In genomic region chr6:140339731-140340130, GRCm38 (mm10) we compare ENCODE assay signal across 31 mouse cellular contexts.
"Had no signal": no experiment of that assay in that cellular context is flagged by ENCODE, and none has a peak within 500 bp of the region (broad histone marks: within the 10 kb centered on the region; RNA-seq: fewer than 3 reads in every experiment).

No protein-coding gene starts in this region.

- H3K9me3 ChIP-seq: limb, embryonic 10.5 days; limb, embryonic 12.5 days; limb, embryonic 13.5 days; limb, embryonic 15.5 days; liver, embryonic 12.5 days; liver, embryonic 13.5 days; liver, embryonic 15.5 days; lung, embryonic 15.5 days; midbrain, embryonic 12.5 days; midbrain, embryonic 13.5 days; midbrain, embryonic 15.5 days; neural tube, embryonic 12.5 days; neural tube, embryonic 13.5 days had no signal

- ATAC-seq: liver, embryonic 12.5 days; liver, postnatal 0 days; lung, postnatal 0 days; midbrain, embryonic 13.5 days; midbrain, embryonic 15.5 days; midbrain, embryonic 16.5 days had no signal

- H3K4me2 ChIP-seq: limb, embryonic 12.5 days; limb, embryonic 13.5 days; limb, embryonic 15.5 days; liver, embryonic 11.5 days; liver, embryonic 12.5 days; liver, embryonic 13.5 days; liver, embryonic 15.5 days; lung, embryonic 14.5 days; lung, embryonic 15.5 days; midbrain, embryonic 12.5 days; midbrain, embryonic 13.5 days; midbrain, embryonic 15.5 days; neural tube, embryonic 12.5 days; neural tube, embryonic 13.5 days had no signal

- H3K36me3 ChIP-seq: limb, embryonic 10.5 days; limb, embryonic 12.5 days; limb, embryonic 13.5 days; limb, embryonic 15.5 days; liver, embryonic 12.5 days; liver, embryonic 13.5 days; liver, embryonic 15.5 days; lung, embryonic 15.5 days; midbrain, embryonic 12.5 days; midbrain, embryonic 13.5 days; midbrain, embryonic 15.5 days; neural tube, embryonic 12.5 days; neural tube, embryonic 13.5 days had no signal

- DNase-seq: left cerebral cortex, postnatal 4 days; liver; liver, embryonic 13.5 days; liver, postnatal 0 days; lung, adult 18-20 months; lung, adult 2 months; lung, embryonic 14.5 days; lung, postnatal 10 days; lung, postnatal 14 days; lung, postnatal 36 days; lung, postnatal 4 days; midbrain, embryonic 14.5 days had no signal

- H3K4me3 ChIP-seq: limb, embryonic 10.5 days; limb, embryonic 12.5 days; limb, embryonic 13.5 days; limb, embryonic 15.5 days; liver, embryonic 12.5 days; liver, embryonic 13.5 days; liver, embryonic 15.5 days; lung, embryonic 15.5 days; megakaryocyte, embryonic 14.5 days; midbrain, embryonic 12.5 days; midbrain, embryonic 13.5 days; midbrain, embryonic 15.5 days; myocyte; neural tube, embryonic 12.5 days; neural tube, embryonic 13.5 days had no signal

- H3K27me3 ChIP-seq: limb, embryonic 12.5 days; limb, embryonic 13.5 days; limb, embryonic 15.5 days; liver, embryonic 12.5 days; liver, embryonic 13.5 days; liver, embryonic 15.5 days; lung, embryonic 15.5 days; megakaryocyte, embryonic 14.5 days; midbrain, embryonic 12.5 days; midbrain, embryonic 13.5 days; midbrain, embryonic 15.5 days; neural tube, embryonic 12.5 days; neural tube, embryonic 13.5 days had no signal

- H3K9ac ChIP-seq: limb, embryonic 12.5 days; limb, embryonic 13.5 days; limb, embryonic 15.5 days; liver, embryonic 12.5 days; liver, embryonic 13.5 days; liver, embryonic 14.5 days; liver, embryonic 15.5 days; liver, postnatal 0 days; lung, embryonic 14.5 days; lung, embryonic 15.5 days; midbrain, embryonic 12.5 days; midbrain, embryonic 13.5 days; midbrain, embryonic 15.5 days; neural tube, embryonic 12.5 days; neural tube, embryonic 13.5 days had no signal

- H3K4me1 ChIP-seq: liver, embryonic 12.5 days; liver, embryonic 13.5 days; liver, embryonic 15.5 days had no signal

- H3K27ac ChIP-seq: limb, embryonic 10.5 days; limb, embryonic 12.5 days; limb, embryonic 13.5 days; limb, embryonic 15.5 days; liver, embryonic 12.5 days; liver, embryonic 13.5 days; liver, embryonic 14.5 days; liver, embryonic 15.5 days; lung, embryonic 15.5 days; macrophage; midbrain, embryonic 12.5 days; midbrain, embryonic 13.5 days; midbrain, embryonic 15.5 days; neural tube, embryonic 12.5 days; neural tube, embryonic 13.5 days had no signal
